Mouse (Mus musculus) G1E (cell line): Measurements from ENCODE around the gene Zfp324.

ENCODE experiments used
- CTCF ChIP-seq: IDR thresholded peaks from 2 replicates; pipeline ENCODE4 v1.5.1; 2012; ENCODE audit warnings: low read depth, low read length, inconsistent platforms, mixed read lengths
- GATA1 ChIP-seq: IDR thresholded peaks from 2 replicates; pipeline ENCODE4 v1.6.1; 2012; ENCODE audit warnings: borderline replicate concordance, low read length, inconsistent platforms, mixed read lengths
- POLR2AphosphoS5 ChIP-seq: IDR thresholded peaks from 2 replicates; pipeline ENCODE4 v1.6.1; 2012; ENCODE audit warnings: low read depth, low read length, inconsistent platforms; ENCODE audit not compliant: insufficient replicate concordance
- TAL1 ChIP-seq: conservative IDR thresholded peaks from 2 replicates; pipeline ENCODE4 v1.6.1; 2012; ENCODE audit warnings: low read depth, low read length, inconsistent platforms, mixed read lengths

DNA sequence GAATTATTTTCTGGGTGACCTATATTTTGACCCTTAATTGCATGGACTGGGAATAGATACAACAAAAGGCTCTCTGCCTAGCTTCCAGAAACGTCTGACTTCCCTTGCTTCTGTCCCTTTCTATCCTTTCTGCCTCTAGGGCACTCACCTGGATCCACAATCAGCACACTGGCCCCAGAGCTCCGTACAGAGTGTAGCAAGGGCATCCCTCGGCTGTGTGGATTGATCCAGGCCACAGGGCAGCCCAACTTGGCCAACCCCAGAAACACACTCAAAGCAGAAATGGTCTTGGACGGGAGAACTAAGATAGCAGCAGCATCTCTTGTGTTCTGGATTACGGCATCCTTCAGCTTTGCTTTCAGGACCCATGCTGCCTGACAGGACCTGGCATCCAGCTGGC lies 31.6 kb downstream of the Zfp324 start:
- no peak for TF ChIP-seq CTCF
- TF ChIP-seq GATA1, result no peak
- TF ChIP-seq POLR2AphosphoS5, result no peak
- TF ChIP-seq TAL1, result no peak
